ENCODE assay signal across 33 mouse cellular contexts in the genomic region with DNA sequence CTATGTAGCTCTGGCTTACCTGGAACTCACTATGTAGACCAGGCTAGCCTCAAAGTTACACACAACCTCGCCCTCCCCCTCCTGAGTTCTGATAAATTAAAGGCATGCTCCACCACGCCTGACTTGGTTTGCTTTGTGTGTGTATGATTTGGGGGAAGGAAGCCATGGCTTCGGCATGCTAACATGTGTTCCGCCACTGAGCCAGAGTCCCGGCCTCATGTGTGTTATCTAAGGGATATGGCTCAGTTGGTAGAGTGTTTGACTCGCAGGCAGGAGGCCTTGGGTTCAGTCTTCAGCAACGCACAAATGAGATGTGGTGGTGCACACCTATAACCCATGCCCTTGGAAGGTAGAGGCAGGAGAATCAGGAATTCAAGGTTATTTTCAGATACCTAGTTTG. TPM values are rescaled to one million over a fixed set of nuclear protein-coding genes. Genes with fewer than 3 reads are reported as not detected.
"Had no signal": no experiment of that assay in that cellular context is flagged by ENCODE, and none has a peak within 500 bp of the region (broad histone marks: within the 10 kb centered on the region; RNA-seq: fewer than 3 reads in every experiment).

No protein-coding gene starts in this region.

- H3K4me2 ChIP-seq: midbrain, embryonic 12.5 days; midbrain, embryonic 13.5 days; midbrain, embryonic 15.5 days had no signal

- H3K4me1 ChIP-seq: limb, embryonic 13.5 days; midbrain, embryonic 13.5 days; midbrain, embryonic 15.5 days had no signal

- H3K9me3 ChIP-seq: limb, embryonic 10.5 days; limb, embryonic 12.5 days; limb, embryonic 13.5 days; limb, embryonic 15.5 days; liver, embryonic 12.5 days; liver, embryonic 15.5 days; lung, embryonic 15.5 days; midbrain, embryonic 10.5 days; midbrain, embryonic 12.5 days; midbrain, embryonic 13.5 days; midbrain, embryonic 15.5 days had no signal

- ATAC-seq: liver, embryonic 12.5 days; liver, postnatal 0 days; lung, postnatal 0 days; midbrain, embryonic 13.5 days; midbrain, embryonic 15.5 days had no signal

- H3K4me3 ChIP-seq: left cerebral cortex, adult 2 months; limb, embryonic 12.5 days; limb, embryonic 15.5 days; midbrain, embryonic 10.5 days; midbrain, embryonic 12.5 days; midbrain, embryonic 13.5 days; midbrain, embryonic 15.5 days; myocyte had no signal

- DNase-seq: left cerebral cortex, postnatal 4 days; liver; liver, postnatal 0 days; lung, adult 18-20 months; lung, adult 2 months; lung, embryonic 14.5 days; lung, postnatal 10 days; lung, postnatal 14 days; lung, postnatal 36 days; lung, postnatal 4 days; midbrain, embryonic 14.5 days had no signal

- H3K27ac ChIP-seq: left cerebral cortex, adult 2 months; limb, embryonic 10.5 days; limb, embryonic 12.5 days; limb, embryonic 13.5 days; limb, embryonic 15.5 days; macrophage; midbrain, embryonic 10.5 days; midbrain, embryonic 12.5 days; midbrain, embryonic 13.5 days; midbrain, embryonic 15.5 days had no signal

- H3K27me3 ChIP-seq: limb, embryonic 12.5 days; limb, embryonic 13.5 days; limb, embryonic 15.5 days; liver, embryonic 12.5 days; liver, embryonic 15.5 days; lung, embryonic 15.5 days; midbrain, embryonic 12.5 days; midbrain, embryonic 13.5 days; midbrain, embryonic 15.5 days had no signal

- H3K9ac ChIP-seq: limb, embryonic 12.5 days; limb, embryonic 13.5 days; limb, embryonic 15.5 days; lung, embryonic 14.5 days; lung, embryonic 15.5 days; midbrain, embryonic 12.5 days; midbrain, embryonic 13.5 days; midbrain, embryonic 15.5 days had no signal

RNA-seq across cellular contexts. Expression of gene Grrp1, which starts 18.1 kb away (rescaled TPM):
- polyA plus RNA-seq: macrophage had no signal

RNA-seq across cellular contexts. Expression of gene Gm30191, which starts 25.2 kb away (rescaled TPM):
- polyA plus RNA-seq: limb, embryonic 10.5 days; limb, embryonic 11.5 days; limb, embryonic 12.5 days; limb, embryonic 13.5 days; limb, embryonic 14.5 days; limb, embryonic 15.5 days; liver, adult 2 months; liver, embryonic 12.5 days; liver, embryonic 14.5 days; liver, embryonic 15.5 days; liver, embryonic 16.5 days; liver, postnatal 0 days; lung, adult 2 months; lung, embryonic 14.5 days; lung, embryonic 15.5 days; lung, embryonic 16.5 days; lung, postnatal 0 days; macrophage; midbrain, embryonic 12.5 days; midbrain, embryonic 13.5 days; midbrain, embryonic 14.5 days; midbrain, embryonic 15.5 days; myocyte; neural tube, embryonic 11.5 days had no signal

RNA-seq across cellular contexts. Expression of gene E130218I03Rik, which starts 28.5 kb away (rescaled TPM):
- polyA plus RNA-seq: liver, adult 2 months; liver, embryonic 14.5 days; liver, embryonic 15.5 days; lung, adult 2 months; lung, postnatal 0 days; macrophage had no signal
